Mouse (Mus musculus) pancreas, adult 10 weeks (tissue): ENCODE measurements around the gene Defb6. TPM values are rescaled to one million over a fixed set of nuclear protein-coding genes. Genes with fewer than 3 reads are reported as not detected.

ENCODE experiments used
- polyA plus RNA-seq: library from polyadenylated mRNA; stranded (reverse); fragments of 350-450 nt; fragmentation: Illumina TruSeq; extraction: RNeasy Lipid Tissue Mini Kit (QIAGEN cat#74804); gene quantifications from one replicate; pipeline ENCODE4 v1.2.3, GENCODE M21; 2015; ENCODE audit warnings: low read depth, low replicate concordance; ENCODE audit not compliant: insufficient read depth

The Defb6 gene
- polyA plus RNA-seq: not detected

GRCm38 (mm10) chr8:19225161-19225560 lies at the start of gene Defb6:
TSS of gene Defb6 (plus strand) at chr8:19225478.

GRCm38 (mm10) chr8:19239616-19240015 lies 14.3 kb downstream of the Defb6 start, which contains the start of gene Defb46:
TSS of gene Defb46 (plus strand) at chr8:19239916.

GRCm38 (mm10) chr8:19247280-19247679 lies 22.0 kb downstream of the Defb6 start, which contains the start of gene Defb5:
TSS of gene Defb5 (plus strand) at chr8:19247580.

Other genes with a start within 250 kb of the Defb6 start
- gene Defb40, start 247.2 kb upstream of the Defb6 start, polyA plus RNA-seq: not detected
- not detected for gene Defb37, start 234.4 kb upstream of the Defb6 start, polyA plus RNA-seq
- not detected for gene Defb38, start 198.9 kb upstream of the Defb6 start, polyA plus RNA-seq
- not detected for gene Defb39, start 160.7 kb upstream of the Defb6 start, polyA plus RNA-seq
- gene Defb12, start 110.6 kb upstream of the Defb6 start, polyA plus RNA-seq: not detected
- not detected for gene Defb34, start 101.7 kb upstream of the Defb6 start, polyA plus RNA-seq
- gene Gm45826, start 84.7 kb upstream of the Defb6 start, polyA plus RNA-seq: not detected
- not detected for gene Defb14, start 31.1 kb upstream of the Defb6 start, polyA plus RNA-seq
- gene Defb4, start 26.8 kb upstream of the Defb6 start, polyA plus RNA-seq: not detected
- not detected for gene Defb46, start 14.4 kb downstream of the Defb6 start, polyA plus RNA-seq
- not detected for gene Defb5, start 22.1 kb downstream of the Defb6 start, polyA plus RNA-seq
- not detected for gene Defb3, start 67.9 kb downstream of the Defb6 start, polyA plus RNA-seq
- gene Defb8, start 222.1 kb downstream of the Defb6 start, polyA plus RNA-seq: not detected